Mouse (Mus musculus): ENCODE data around the gene Gm5751. TPM values are rescaled to one million over a fixed set of nuclear protein-coding genes. Genes with fewer than 3 reads are reported as not detected.

Gene Gm5751
- polyA plus RNA-seq, 1 experiment = not detected

DNA sequence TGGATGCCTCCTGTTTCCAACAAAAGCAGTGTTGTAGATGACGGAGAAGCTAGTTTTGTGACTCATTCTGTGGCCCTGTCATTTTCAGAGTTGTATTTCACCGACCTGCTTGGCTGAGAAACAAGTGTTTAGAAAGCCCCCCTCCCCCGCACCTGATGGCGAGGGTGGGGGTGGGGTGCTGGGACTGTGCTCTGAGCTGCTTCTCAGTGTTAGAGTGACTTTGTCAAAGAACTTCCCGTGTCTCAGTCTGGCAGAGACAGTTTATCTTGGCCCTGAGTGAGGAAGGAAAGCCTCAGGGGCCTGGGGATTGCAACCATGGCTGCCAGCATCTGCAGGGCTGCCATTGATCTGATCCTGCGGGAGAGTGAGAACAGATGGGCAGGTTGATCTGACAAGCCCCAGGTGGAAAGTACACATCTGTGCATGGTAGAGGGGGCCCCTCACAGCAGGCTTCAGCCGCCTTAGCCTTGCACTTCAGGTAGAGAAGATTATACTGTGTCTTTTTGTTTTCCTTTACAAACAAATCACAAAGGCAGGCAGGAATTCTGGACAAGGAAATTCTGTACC is 27.9 kb downstream of the Gm5751 start:
- no peaks in the 10 kb centered on the region for H3K4me1 ChIP-seq
- H3K4me3 ChIP-seq (replicated peaks) = no peak overlapping the region
- TF ChIP-seq FLI1 (IDR thresholded peaks at IDR 0.05; ENCODE audit: low read length) (no peak), GATA1 (IDR thresholded peaks at IDR 0.05; ENCODE audit: borderline replicate concordance, low read length) (no peak)
- no peaks in the 10 kb centered on the region for H3K36me3 ChIP-seq (replicated peaks; ENCODE audit: low read length)
- no peaks in the 10 kb centered on the region for H3K9me3 ChIP-seq
- peaks cover 2% of the 10 kb centered on the region for H3K27me3 ChIP-seq (replicated peaks)

DNA sequence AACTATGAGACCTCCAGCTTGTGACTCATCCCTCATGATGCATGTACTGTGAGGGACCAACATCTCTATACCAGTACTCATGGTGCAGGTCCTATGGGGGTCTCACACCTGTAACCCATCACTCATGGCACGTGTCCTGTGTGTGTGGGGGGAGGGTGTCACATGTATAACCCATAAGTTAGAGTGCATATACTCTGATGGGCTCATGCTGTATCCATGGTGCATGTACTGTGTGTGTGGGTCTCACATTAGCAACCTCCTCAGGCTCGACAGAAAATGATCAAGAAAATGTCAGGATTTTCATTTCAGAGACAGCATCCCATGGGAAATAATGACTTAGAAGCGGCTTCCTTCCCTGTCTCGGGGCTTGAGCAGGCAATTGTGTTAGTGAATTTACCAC is 47.0 kb downstream of the Gm5751 start:
- H3K4me3 ChIP-seq (replicated peaks) = no peak overlapping the region
- TF ChIP-seq FLI1 (IDR thresholded peaks at IDR 0.05; ENCODE audit: low read length) (no peak), GATA1 (IDR thresholded peaks at IDR 0.05; ENCODE audit: borderline replicate concordance, low read length) (no peak)

GRCm38 (mm10) chrX:8921813-8922607 is 48.0 kb downstream of the Gm5751 start:
- peaks cover 4% of the 10 kb centered on the region; the same call in 1 of the 2 replicates for H3K9me3 ChIP-seq
- H3K4me3 ChIP-seq (replicated peaks) = no peak overlapping the region
- TF ChIP-seq GATA1 (IDR thresholded peaks at IDR 0.05; ENCODE audit: borderline replicate concordance, low read length) (no peak), FLI1 (IDR thresholded peaks at IDR 0.05; ENCODE audit: low read length) (no peak)
- H3K36me3 ChIP-seq (replicated peaks; ENCODE audit: low read length) = no peaks in the 10 kb centered on the region
- H3K27me3 ChIP-seq (replicated peaks) = peaks cover 12% of the 10 kb centered on the region
- no peaks in the 10 kb centered on the region for H3K4me1 ChIP-seq

More for the DNA sequence above, 47.0 kb downstream of the Gm5751 start:
- Histone ChIP-seq H3K4me1 (no peaks in the 10 kb centered on the region), H3K27me3 (replicated peaks) (peaks cover 12% of the 10 kb centered on the region), H3K9me3 (peaks cover 4% of the 10 kb centered on the region; the same call in 1 of the 2 replicates), H3K36me3 (replicated peaks; ENCODE audit: low read length) (no peaks in the 10 kb centered on the region)

DNA sequence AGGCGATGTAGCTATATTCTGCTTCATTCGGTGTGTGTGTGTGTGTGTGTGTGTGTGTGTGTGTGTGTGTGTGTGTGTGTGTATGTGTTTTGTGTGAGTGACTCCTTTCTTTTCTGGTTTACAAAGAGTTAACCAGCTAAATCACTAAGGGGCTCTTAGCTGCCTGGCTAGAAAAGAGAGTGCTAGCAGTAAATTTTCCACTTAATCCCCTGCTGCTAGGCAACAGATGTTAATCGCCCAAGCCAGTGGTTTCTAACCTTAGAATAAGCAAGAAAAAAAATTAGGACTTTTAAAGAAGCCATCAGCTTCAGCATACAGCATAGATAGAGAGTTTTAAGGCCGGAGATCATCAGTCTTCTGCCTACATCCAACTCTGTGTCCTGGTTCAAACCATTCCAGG is 53.3 kb downstream of the Gm5751 start:
- Histone ChIP-seq H3K27me3 (replicated peaks) (no peaks in the 10 kb centered on the region), H3K9me3 (no peaks in the 10 kb centered on the region), H3K4me3 (replicated peaks) (no peak overlapping the region), H3K36me3 (replicated peaks; ENCODE audit: low read length) (no peaks in the 10 kb centered on the region), H3K4me1 (no peaks in the 10 kb centered on the region)
- TF ChIP-seq FLI1 (IDR thresholded peaks at IDR 0.05; ENCODE audit: low read length) (no peak), GATA1 (IDR thresholded peaks at IDR 0.05; ENCODE audit: borderline replicate concordance, low read length) (no peak)

Other genes starting within 250 kb of the Gm5751 start
- not detected in 2 replicates for gene Ssxb8, start 183.4 kb upstream of the Gm5751 start, polyA plus RNA-seq (2012; ENCODE audit: insufficient read depth, low replicate concordance)
- gene Ssx9, start 125.8 kb upstream of the Gm5751 start, polyA plus RNA-seq (2012; ENCODE audit: insufficient read depth, low replicate concordance) = not detected in 2 replicates
- gene Ssxb5, start 70.6 kb upstream of the Gm5751 start, polyA plus RNA-seq (2012; ENCODE audit: insufficient read depth, low replicate concordance) = not detected in 2 replicates
- not detected in 2 replicates for gene Gm6592, start 30.3 kb upstream of the Gm5751 start, polyA plus RNA-seq (2012; ENCODE audit: insufficient read depth, low replicate concordance)
- not detected in 2 replicates for gene B630019K06Rik, start 18.1 kb downstream of the Gm5751 start, polyA plus RNA-seq (2012; ENCODE audit: insufficient read depth, low replicate concordance)
- not detected in 2 replicates for gene Fthl17b, start 88.7 kb downstream of the Gm5751 start, polyA plus RNA-seq (2012; ENCODE audit: insufficient read depth, low replicate concordance)
- not detected in 2 replicates for gene Fthl17c, start 102.3 kb downstream of the Gm5751 start, polyA plus RNA-seq (2012; ENCODE audit: insufficient read depth, low replicate concordance)
- not detected in 2 replicates for gene Fthl17d, start 112.5 kb downstream of the Gm5751 start, polyA plus RNA-seq (2012; ENCODE audit: insufficient read depth, low replicate concordance)
- gene Fthl17e, start 159.2 kb downstream of the Gm5751 start, polyA plus RNA-seq (2012; ENCODE audit: insufficient read depth, low replicate concordance) = not detected in 2 replicates
- gene Fthl17f, start 188.8 kb downstream of the Gm5751 start, polyA plus RNA-seq (2012; ENCODE audit: insufficient read depth, low replicate concordance) = not detected in 2 replicates
- not detected in 2 replicates for gene 4930402K13Rik, start 230.3 kb downstream of the Gm5751 start, polyA plus RNA-seq (2012; ENCODE audit: insufficient read depth, low replicate concordance)

All from megakaryocyte, embryonic 14.5 days (primary cell).